Mouse (Mus musculus) hindbrain, embryonic 14.5 days (tissue): ENCODE results near the gene Nkain4. TPM values are rescaled to one million over a fixed set of nuclear protein-coding genes. Genes with fewer than 3 reads are reported as not detected.

Experiments
- ATAC-seq: fragments of 200-750 bp; cut with Nextera tagmentation; 2 replicates; pipeline ENCODE4 v1.8.0; 2017; ENCODE audit warnings: moderate number of reproducible peaks, mild to moderate bottlenecking, moderate TSS enrichment, moderate library complexity; ENCODE audit not compliant: low FRiP score
- DNase-seq: peaks from one replicate; pipeline ENCODE4 v3.0.0-alpha.2; 2015; ENCODE audit warnings: low spot score
- H3K27ac ChIP-seq: fragments of 300-500 bp; sonication (generic); 2 replicates; pipeline ENCODE4 v1.5.1; 2014; ENCODE audit warnings: mild to moderate bottlenecking, moderate library complexity
- H3K27me3 ChIP-seq: fragments of 300-500 bp; sonication (generic); 2 replicates; pipeline ENCODE4 v1.6.1; 2014; ENCODE audit warnings: mild to moderate bottlenecking, low read length, mixed read lengths; ENCODE audit not compliant: control insufficient read depth, insufficient read depth
- H3K36me3 ChIP-seq: fragments of 300-500 bp; sonication (generic); replicated peaks from 2 replicates; pipeline ENCODE4 v1.6.1; 2014; ENCODE audit not compliant: control insufficient read depth, insufficient read depth
- H3K4me1 ChIP-seq: fragments of 300-500 bp; sonication (generic); replicated peaks from 2 replicates; pipeline ENCODE4 v1.6.1; 2014; ENCODE audit warnings: antibody characterized with exemption, low read length, mixed read lengths; ENCODE audit not compliant: control insufficient read depth, insufficient read depth
- H3K4me2 ChIP-seq: fragments of 300-500 bp; sonication (generic); replicated peaks from 2 replicates; pipeline ENCODE4 v1.6.1; 2014; ENCODE audit warnings: mild to moderate bottlenecking, moderate library complexity
- H3K4me3 ChIP-seq: fragments of 300-500 bp; sonication (generic); replicated peaks from 2 replicates; pipeline ENCODE4 v1.5.1; 2014; ENCODE audit warnings: mild to moderate bottlenecking, low read length
- H3K9ac ChIP-seq: fragments of 300-500 bp; sonication (generic); 2 replicates; pipeline ENCODE4 v1.6.1; 2014
- H3K9me3 ChIP-seq: fragments of 300-500 bp; sonication (generic); 2 replicates; pipeline ENCODE4 v1.6.1; 2016; ENCODE audit warnings: low read length; ENCODE audit not compliant: control insufficient read depth
- WGBS: fragments of 180-500 bp; shearing (Covaris S2); extraction: QIAGEN DNeasy Blood & Tissue Kit; methylation state at CpG from one replicate; pipeline ENCODE4 v1.1.7; 2014; 5-methylcytosine and 5-hydroxymethylcytosine counted together
- microRNA-seq: library from miRNA; unstranded; fragments of <30 nt; microRNA quantifications from one replicate; pipeline ENCODE4, GENCODE M21; 2016
- polyA plus RNA-seq: library from polyadenylated mRNA; unstranded; fragments of >200 nt; fragmentation: Nextera tagmentation; extraction: Ambion mirVana; gene quantifications from 2 replicates; pipeline ENCODE4 v1.2.1, GENCODE M21; 2014

Gene Nkain4
- polyA plus RNA-seq, 1 experiment from 2014 or later, result 85.5 TPM

GRCm38 (mm10) chr2:180891075-180891834 lies 63.2 kb downstream of the Nkain4 start:
- peaks cover 7% of the 10 kb centered on the region for H3K36me3 ChIP-seq
- peak overlapping the region; percentile 99 for H3K9ac ChIP-seq
- peak overlapping the region; percentile 77 for H3K4me2 ChIP-seq
- no peak for DNase-seq
- H3K27ac ChIP-seq, result peak overlapping the region; percentile 99
- H3K4me1 ChIP-seq, result peaks cover 41% of the 10 kb centered on the region
- H3K9me3 ChIP-seq, result no peaks in the 10 kb centered on the region
- no peaks in the 10 kb centered on the region for H3K27me3 ChIP-seq
- no peak for ATAC-seq
- WGBS, result 1% methylated on average over 37 of the region's 37 CpGs
- H3K4me3 ChIP-seq, result peak overlapping the region; percentile 92

GRCm38 (mm10) chr2:180890422-180891074 lies 64.0 kb downstream of the Nkain4 start:
- DNase-seq (no peak), ATAC-seq (no peak)
- Histone ChIP-seq H3K9ac (peak overlapping the region; percentile 99), H3K9me3 (no peaks in the 10 kb centered on the region), H3K4me2 (peak overlapping the region; percentile 77), H3K36me3 (peaks cover 4% of the 10 kb centered on the region), H3K27me3 (no peaks in the 10 kb centered on the region), H3K27ac (peak overlapping the region; percentile 99), H3K4me1 (peaks cover 33% of the 10 kb centered on the region), H3K4me3 (peak overlapping the region; percentile 92)
- 2% methylated on average over 26 of the region's 29 CpGs for WGBS

GRCm38 (mm10) chr2:180889921-180890280 lies 64.6 kb downstream of the Nkain4 start:
- Histone ChIP-seq H3K27me3 (no peaks in the 10 kb centered on the region), H3K36me3 (no peaks in the 10 kb centered on the region), H3K9me3 (no peaks in the 10 kb centered on the region), H3K9ac (peak overlapping the region; percentile 99), H3K4me2 (peak overlapping the region; percentile 77), H3K4me1 (peaks cover 30% of the 10 kb centered on the region), H3K4me3 (peak overlapping the region; percentile 92; the same call in 1 of the 2 replicates), H3K27ac (peak overlapping the region; percentile 99)
- WGBS, result 3% methylated on average over 4 of the region's 4 CpGs
- no peak for ATAC-seq
- no peak for DNase-seq

GRCm38 (mm10) chr2:180889271-180889920 lies 65.1 kb downstream of the Nkain4 start:
- Histone ChIP-seq H3K27ac (peak overlapping the region; percentile 99), H3K4me3 (peak overlapping the region; percentile 13), H3K9me3 (no peaks in the 10 kb centered on the region), H3K4me2 (peak overlapping the region; percentile 77), H3K9ac (peak overlapping the region; percentile 50), H3K4me1 (peaks cover 30% of the 10 kb centered on the region), H3K27me3 (no peaks in the 10 kb centered on the region), H3K36me3 (no peaks in the 10 kb centered on the region)
- DNase-seq (no peak), ATAC-seq (no peak)
- WGBS, result 3% methylated on average over 19 of the region's 19 CpGs

GRCm38 (mm10) chr2:180885270-180885669 lies 69.2 kb downstream of the Nkain4 start:
- 85% methylated on average over 5 of the region's 5 CpGs for WGBS
- Histone ChIP-seq H3K9ac (no peak overlapping the region), H3K4me3 (no peak overlapping the region), H3K27me3 (no peaks in the 10 kb centered on the region), H3K9me3 (no peaks in the 10 kb centered on the region), H3K4me2 (no peak overlapping the region), H3K36me3 (no peaks in the 10 kb centered on the region), H3K4me1 (peaks cover 34% of the 10 kb centered on the region), H3K27ac (no peak overlapping the region)
- ATAC-seq (no peak), DNase-seq (no peak)

Small RNAs within 50 kb of the gene (microRNA-seq; reads per million reads assigned to microRNA genes)
- gene Mir124a-3, result 2.3 reads per million, percentile 7 among the genes with 10 or more reads in this experiment

Other genes with a start within 250 kb of the Nkain4 start
- 26.6 and 27.1 TPM in 2 replicates for gene Dido1, start 244.7 kb downstream of the Nkain4 start, polyA plus RNA-seq
- gene Gid8, start 244.6 kb downstream of the Nkain4 start, polyA plus RNA-seq, result 56.3 and 56.7 TPM in 2 replicates
- 0.16 and 0.37 TPM in 2 replicates for gene Slc17a9, start 229.4 kb downstream of the Nkain4 start, polyA plus RNA-seq
- gene Bhlhe23, start 177.8 kb downstream of the Nkain4 start, polyA plus RNA-seq, result 0.36 and 1.3 TPM in 2 replicates
- 50.0 and 56.6 TPM in 2 replicates for gene Ythdf1, start 33.8 kb downstream of the Nkain4 start, polyA plus RNA-seq
- 0.33 TPM in 1 of 2 replicates, not detected in the other for gene Birc7, start 25.7 kb downstream of the Nkain4 start, polyA plus RNA-seq
- 88.2 and 96.2 TPM in 2 replicates for gene Arfgap1, start 12.5 kb upstream of the Nkain4 start, polyA plus RNA-seq
- 0.33 and 0.74 TPM in 2 replicates for gene Col20a1, start 31.8 kb upstream of the Nkain4 start, polyA plus RNA-seq
- gene Chrna4, start 88.8 kb upstream of the Nkain4 start, polyA plus RNA-seq, result 50.6 and 59.1 TPM in 2 replicates
- gene Kcnq2, start 180.6 kb upstream of the Nkain4 start, polyA plus RNA-seq, result 54.2 and 55.9 TPM in 2 replicates
- gene Eef1a2, start 202.3 kb upstream of the Nkain4 start, polyA plus RNA-seq, result 21.1 and 22.3 TPM in 2 replicates
- gene Ppdpf, start 232.5 kb upstream of the Nkain4 start, polyA plus RNA-seq, result 382 and 446 TPM in 2 replicates
- gene Ptk6, start 248.1 kb upstream of the Nkain4 start, polyA plus RNA-seq, result not detected in 2 replicates